27 mouse cellular contexts compared by ENCODE assay signal in the genomic region with DNA sequence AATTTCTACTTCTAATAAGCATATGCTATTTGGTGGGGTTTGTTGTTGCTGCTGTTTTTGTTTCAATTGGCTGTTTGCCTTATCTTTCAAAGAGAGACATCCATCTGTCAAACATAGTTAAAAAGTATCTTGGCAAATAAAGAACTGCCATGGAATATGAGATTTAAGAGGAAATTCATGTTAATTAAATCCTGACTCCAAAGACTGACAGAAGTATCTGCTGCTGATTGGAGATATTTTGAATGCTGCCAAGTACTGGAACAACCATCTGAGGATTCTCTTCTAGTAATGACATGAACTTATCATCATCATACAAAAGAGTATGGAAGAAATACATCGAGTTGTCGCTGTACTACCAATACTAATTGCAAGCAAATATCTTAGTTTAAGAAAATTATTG.
"Had no signal": no experiment of that assay in that cellular context is flagged by ENCODE, and none has a peak within 500 bp of the region (broad histone marks: within the 10 kb centered on the region; RNA-seq: fewer than 3 reads in every experiment).

No protein-coding gene starts in this region.

- DNase-seq: cerebellum, adult 2 months; cerebellum, adult 8-10 months; cerebellum, adult 9-10 months; cerebellum, adult 9-11 months; cerebellum, postnatal 10 days; cerebellum, postnatal 14 days; cerebellum, postnatal 25 days; cerebellum, postnatal 36 days; forebrain, postnatal 0 days; gastrocnemius, adult 2 months; gastrocnemius, postnatal 10 days; gastrocnemius, postnatal 14 days; gastrocnemius, postnatal 25 days; gastrocnemius, postnatal 36 days; heart, adult 11 months; heart, adult 18-20 months; heart, adult 2 months had no signal

- H3K36me3 ChIP-seq: embryonic facial prominence, embryonic 10.5 days; embryonic facial prominence, embryonic 12.5 days; embryonic facial prominence, embryonic 13.5 days; embryonic facial prominence, embryonic 15.5 days; forebrain, embryonic 12.5 days; forebrain, embryonic 15.5 days; heart, embryonic 10.5 days had no signal

- H3K9ac ChIP-seq: embryonic facial prominence, embryonic 12.5 days; embryonic facial prominence, embryonic 13.5 days; embryonic facial prominence, embryonic 15.5 days; forebrain, embryonic 12.5 days; forebrain, embryonic 13.5 days; forebrain, embryonic 15.5 days; forebrain, postnatal 0 days had no signal

- H3K27ac ChIP-seq: embryonic facial prominence, embryonic 10.5 days; embryonic facial prominence, embryonic 12.5 days; embryonic facial prominence, embryonic 13.5 days; embryonic facial prominence, embryonic 15.5 days; forebrain, embryonic 12.5 days; forebrain, embryonic 13.5 days; forebrain, embryonic 15.5 days; gastrocnemius, adult 2 months; heart, adult 2 months; heart, embryonic 10.5 days had no signal

- H3K4me2 ChIP-seq: embryonic facial prominence, embryonic 12.5 days; embryonic facial prominence, embryonic 13.5 days; embryonic facial prominence, embryonic 15.5 days; forebrain, embryonic 12.5 days; forebrain, embryonic 13.5 days; forebrain, embryonic 15.5 days; heart, embryonic 11.5 days had no signal

- ATAC-seq: forebrain, embryonic 13.5 days; forebrain, embryonic 15.5 days; forebrain, postnatal 0 days had no signal

- H3K4me1 ChIP-seq: embryonic facial prominence, embryonic 10.5 days; embryonic facial prominence, embryonic 12.5 days; embryonic facial prominence, embryonic 13.5 days; embryonic facial prominence, embryonic 15.5 days; forebrain, embryonic 12.5 days; forebrain, embryonic 13.5 days; forebrain, embryonic 15.5 days; heart, embryonic 10.5 days had no signal

- H3K4me3 ChIP-seq: embryonic facial prominence, embryonic 10.5 days; embryonic facial prominence, embryonic 12.5 days; embryonic facial prominence, embryonic 13.5 days; embryonic facial prominence, embryonic 15.5 days; erythroblast, embryonic 14.5 days; forebrain, embryonic 12.5 days; forebrain, embryonic 13.5 days; forebrain, embryonic 15.5 days; gastrocnemius, adult 2 months; heart, adult 2 months; heart, embryonic 10.5 days had no signal

- H3K27me3 ChIP-seq: embryonic facial prominence, embryonic 12.5 days; embryonic facial prominence, embryonic 13.5 days; embryonic facial prominence, embryonic 15.5 days; forebrain, embryonic 12.5 days; forebrain, embryonic 13.5 days; forebrain, embryonic 15.5 days had no signal

- H3K9me3 ChIP-seq: embryonic facial prominence, embryonic 10.5 days; embryonic facial prominence, embryonic 12.5 days; embryonic facial prominence, embryonic 13.5 days; embryonic facial prominence, embryonic 15.5 days; forebrain, embryonic 12.5 days; forebrain, embryonic 13.5 days; forebrain, embryonic 15.5 days; heart, embryonic 10.5 days had no signal
